Mouse (Mus musculus): ENCODE measurements around the gene Bora. TPM values are rescaled to one million over a fixed set of nuclear protein-coding genes. Genes with fewer than 3 reads are reported as not detected.

Bora gene
- polyA plus RNA-seq, 1 experiment from 2014 or later: 66.0 TPM

DNA sequence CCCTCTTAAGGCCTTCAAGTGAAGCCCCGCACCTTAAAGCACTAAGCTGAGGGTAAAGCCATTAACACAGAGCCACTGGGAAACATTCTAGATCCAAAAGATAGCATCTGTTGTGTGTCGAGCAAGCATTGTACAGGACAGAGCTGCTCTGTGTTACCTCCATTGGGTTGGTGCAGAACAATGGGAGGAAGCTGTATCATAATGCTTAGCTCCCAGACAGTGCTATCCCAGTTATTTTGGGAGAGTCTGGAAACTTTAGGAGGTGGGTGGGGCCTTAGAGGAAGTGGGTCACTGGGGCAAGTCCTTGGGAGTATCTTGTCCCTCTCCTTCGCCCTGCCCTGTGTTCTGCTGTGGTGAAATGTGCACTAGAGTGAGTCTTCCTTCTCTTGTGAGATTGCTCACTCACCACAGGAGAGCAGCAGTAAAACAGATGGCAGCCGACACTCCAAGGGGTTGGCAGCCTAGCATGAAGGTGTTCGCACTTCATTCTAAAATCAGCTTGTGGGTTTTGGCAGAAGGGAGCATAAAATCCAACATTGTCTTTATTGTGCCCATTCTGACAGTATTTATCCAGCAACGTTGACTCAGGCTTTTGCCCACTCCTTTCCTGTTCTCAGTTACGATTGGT, 13.1 kb downstream of the Bora start:
- Histone ChIP-seq H3K27ac (ENCODE audit: low read length) (no peak overlapping the region), H3K9me3 (ENCODE audit: low read length) (no peaks in the 10 kb centered on the region), H3K9ac (replicated peaks; ENCODE audit: low read length) (no peak overlapping the region), H3K4me3 (ENCODE audit: low read length) (no peak overlapping the region), H3K4me2 (replicated peaks; ENCODE audit: low read depth, low read length) (no peak overlapping the region), H3K4me1 (ENCODE audit: insufficient read depth, low read length) (no peaks in the 10 kb centered on the region), H3K36me3 (ENCODE audit: insufficient read depth, low read length) (peaks cover 58% of the 10 kb centered on the region), H3K27me3 (ENCODE audit: insufficient read depth, low read length) (no peaks in the 10 kb centered on the region)
- 81% methylated on average over 7 of the region's 7 CpGs for WGBS
- peak; percentile 86 for ATAC-seq (ENCODE audit: low FRiP score, low TSS enrichment)

DNA sequence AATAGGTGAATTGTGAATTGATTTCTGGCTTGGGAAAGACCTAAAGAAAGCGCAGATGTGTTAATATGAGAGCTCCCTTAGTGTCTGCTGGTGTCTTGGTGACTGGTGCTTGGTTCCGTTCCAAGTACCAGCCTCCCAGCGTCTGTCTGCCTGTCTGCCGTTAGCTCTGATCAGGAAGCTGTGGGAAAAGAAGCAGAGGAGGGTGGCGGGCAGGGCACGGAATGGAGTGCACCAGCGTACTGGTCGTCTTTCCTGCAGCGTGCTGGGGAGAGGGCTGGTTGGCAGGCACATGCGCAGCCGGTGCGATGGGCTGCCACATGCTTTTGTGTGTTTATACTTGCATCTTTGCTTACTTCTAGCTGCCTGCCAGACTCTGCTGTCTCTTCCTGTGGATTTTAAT, 14.6 kb downstream of the Bora start:
- peaks cover 49% of the 10 kb centered on the region for H3K36me3 ChIP-seq (ENCODE audit: insufficient read depth, low read length)
- H3K9me3 ChIP-seq (ENCODE audit: low read length): no peaks in the 10 kb centered on the region

GRCm38 (mm10) chr14:99063091-99063490, 17.1 kb downstream of the Bora start:
- Histone ChIP-seq H3K9ac (replicated peaks; ENCODE audit: low read length) (no peak overlapping the region), H3K27me3 (ENCODE audit: insufficient read depth, low read length) (no peaks in the 10 kb centered on the region), H3K36me3 (ENCODE audit: insufficient read depth, low read length) (peaks cover 36% of the 10 kb centered on the region), H3K9me3 (ENCODE audit: low read length) (no peaks in the 10 kb centered on the region), H3K4me3 (ENCODE audit: low read length) (no peak overlapping the region), H3K4me2 (replicated peaks; ENCODE audit: low read depth, low read length) (no peak overlapping the region), H3K27ac (ENCODE audit: low read length) (no peak overlapping the region), H3K4me1 (ENCODE audit: insufficient read depth, low read length) (no peaks in the 10 kb centered on the region)
- 98% methylated on average over 2 of the region's 2 CpGs for WGBS
- no peak for ATAC-seq (ENCODE audit: low FRiP score, low TSS enrichment)

More for the DNA sequence above, 14.6 kb downstream of the Bora start:
- WGBS: 93% methylated on average over 12 of the region's 12 CpGs
- no peaks in the 10 kb centered on the region for H3K4me1 ChIP-seq (ENCODE audit: insufficient read depth, low read length)
- H3K9ac ChIP-seq (replicated peaks; ENCODE audit: low read length): no peak overlapping the region
- no peaks in the 10 kb centered on the region for H3K27me3 ChIP-seq (ENCODE audit: insufficient read depth, low read length)
- no peak for ATAC-seq (ENCODE audit: low FRiP score, low TSS enrichment)
- H3K4me2 ChIP-seq (replicated peaks; ENCODE audit: low read depth, low read length): no peak overlapping the region
- no peak overlapping the region for H3K4me3 ChIP-seq (ENCODE audit: low read length)
- no peak overlapping the region for H3K27ac ChIP-seq (ENCODE audit: low read length)

DNA sequence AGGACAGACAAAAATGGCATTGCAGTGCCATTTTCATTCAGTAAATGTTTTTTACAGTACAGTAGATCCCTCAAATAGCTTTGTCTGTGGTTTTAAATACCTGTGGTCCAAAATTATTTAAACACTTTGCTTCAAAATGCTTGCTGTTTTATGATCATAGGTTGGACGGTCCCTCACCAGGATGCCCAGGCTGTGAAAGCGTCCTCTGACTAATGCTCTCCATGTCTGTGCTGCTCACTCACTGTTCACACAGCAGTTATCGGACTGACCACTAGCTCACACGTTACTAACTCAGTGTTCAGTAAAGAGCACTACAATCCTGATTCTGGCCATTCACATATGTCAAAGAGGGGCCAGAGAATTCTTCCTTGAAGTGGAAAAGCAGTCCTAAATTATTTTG, 25.1 kb downstream of the Bora start:
- Histone ChIP-seq H3K36me3 (ENCODE audit: insufficient read depth, low read length) (peaks cover 46% of the 10 kb centered on the region), H3K4me1 (ENCODE audit: insufficient read depth, low read length) (no peaks in the 10 kb centered on the region), H3K27me3 (ENCODE audit: insufficient read depth, low read length) (no peaks in the 10 kb centered on the region), H3K4me3 (ENCODE audit: low read length) (no peak overlapping the region), H3K9me3 (ENCODE audit: low read length) (no peaks in the 10 kb centered on the region), H3K9ac (replicated peaks; ENCODE audit: low read length) (no peak overlapping the region), H3K4me2 (replicated peaks; ENCODE audit: low read depth, low read length) (no peak overlapping the region), H3K27ac (ENCODE audit: low read length) (no peak overlapping the region)
- no peak for ATAC-seq (ENCODE audit: low FRiP score, low TSS enrichment)
- 90% methylated on average over 4 of the region's 4 CpGs for WGBS

DNA sequence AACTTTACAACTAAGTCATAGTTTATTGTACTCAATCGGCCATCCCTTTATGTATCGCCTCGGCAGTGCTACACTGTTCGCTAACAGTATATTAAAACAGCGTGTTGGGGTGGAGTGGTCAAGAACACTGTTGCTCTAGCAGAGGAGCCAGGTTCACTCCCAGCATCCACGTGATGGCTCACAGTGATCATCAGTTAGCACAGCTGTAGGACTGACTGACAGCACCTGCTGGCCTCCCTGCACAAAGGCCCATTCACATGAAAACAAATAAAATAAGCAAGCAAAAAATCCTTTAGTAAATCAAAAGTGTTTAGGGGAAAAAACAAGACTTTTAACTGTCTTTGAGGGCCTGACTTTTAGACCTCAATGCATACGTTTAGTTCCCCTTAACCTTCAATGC, 42.9 kb downstream of the Bora start:
- 94% methylated on average over 7 of the region's 7 CpGs for WGBS
- no peak for ATAC-seq (ENCODE audit: low FRiP score, low TSS enrichment)

DNA sequence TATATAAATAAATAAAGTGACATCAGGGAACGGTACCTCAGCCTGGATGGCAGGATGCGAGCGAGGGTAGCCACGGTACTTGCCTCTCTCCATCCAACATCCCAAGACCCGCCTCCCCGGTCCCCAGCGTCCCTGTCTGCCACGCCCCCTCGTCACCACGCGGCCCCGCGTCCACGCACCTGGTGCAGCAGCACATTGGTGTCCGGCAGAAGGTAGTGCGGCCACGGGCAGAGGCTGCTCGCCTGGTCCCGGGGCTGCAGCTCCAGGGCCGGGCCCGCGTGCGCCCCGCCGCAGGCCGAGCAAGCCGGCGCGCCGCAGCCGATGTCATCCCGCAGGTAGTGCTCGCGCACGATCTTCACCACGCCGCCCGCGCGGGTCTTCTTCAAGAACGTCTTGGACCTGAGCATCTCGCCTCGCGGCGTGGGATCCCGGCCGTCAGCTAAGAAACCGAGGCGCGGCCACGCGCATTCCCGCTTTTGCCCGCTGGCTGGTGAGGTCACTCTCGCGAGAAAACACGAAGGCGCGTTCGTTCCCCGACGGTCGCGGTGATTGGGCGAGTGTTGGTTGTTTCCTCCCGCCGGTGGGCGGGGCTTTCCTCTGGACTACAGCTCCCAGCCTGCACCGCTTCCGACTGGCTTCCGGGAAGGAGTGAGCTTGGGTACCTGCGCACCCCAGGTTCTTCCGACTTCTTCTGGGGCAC, 53.4 kb downstream of the Bora start, which contains the start of the genes Pibf1 and Dis3:
Gene Pibf1 (plus strand): TSS at position 158 of the 700 bp plus-strand sequence.
Gene Dis3 (minus strand): TSS at position 504 of the 700 bp plus-strand sequence.
- H3K4me1 ChIP-seq (ENCODE audit: insufficient read depth, low read length): peaks cover 14% of the 10 kb centered on the region
- ATAC-seq (ENCODE audit: low FRiP score, low TSS enrichment): peak; percentile 100
- H3K4me3 ChIP-seq (ENCODE audit: low read length): peak within 1 kb of the TSS; percentile 97
- H3K27ac ChIP-seq (ENCODE audit: low read length): peak within 1 kb of the TSS; percentile 62
- WGBS: 0% methylated on average over 72 of the region's 73 CpGs
- H3K27me3 ChIP-seq (ENCODE audit: insufficient read depth, low read length): no peaks in the 10 kb centered on the region
- peak within 1 kb of the TSS; percentile 93 for H3K9ac ChIP-seq (replicated peaks; ENCODE audit: low read length)
- H3K4me2 ChIP-seq (replicated peaks; ENCODE audit: low read depth, low read length): peak within 1 kb of the TSS; percentile 76
- H3K36me3 ChIP-seq (ENCODE audit: insufficient read depth, low read length): peaks cover 36% of the 10 kb centered on the region
- H3K9me3 ChIP-seq (ENCODE audit: low read length): no peaks in the 10 kb centered on the region

More for the DNA sequence above, 42.9 kb downstream of the Bora start:
- Histone ChIP-seq H3K4me1 (ENCODE audit: insufficient read depth, low read length) (no peaks in the 10 kb centered on the region), H3K27ac (ENCODE audit: low read length) (no peak overlapping the region), H3K27me3 (ENCODE audit: insufficient read depth, low read length) (no peaks in the 10 kb centered on the region), H3K4me3 (ENCODE audit: low read length) (no peak overlapping the region), H3K9ac (replicated peaks; ENCODE audit: low read length) (no peak overlapping the region), H3K36me3 (ENCODE audit: insufficient read depth, low read length) (peaks cover 45% of the 10 kb centered on the region), H3K4me2 (replicated peaks; ENCODE audit: low read depth, low read length) (no peak overlapping the region), H3K9me3 (ENCODE audit: low read length) (no peaks in the 10 kb centered on the region)

GRCm38 (mm10) chr14:99099967-99100587, 54.1 kb downstream of the Bora start:
- peak overlapping the region; percentile 97 for H3K4me3 ChIP-seq (ENCODE audit: low read length)
- H3K4me2 ChIP-seq (replicated peaks; ENCODE audit: low read depth, low read length): peak overlapping the region; percentile 64
- H3K9me3 ChIP-seq (ENCODE audit: low read length): no peaks in the 10 kb centered on the region
- no peak; the same call in 1 of the 2 replicates for ATAC-seq (ENCODE audit: low FRiP score, low TSS enrichment)
- no peak overlapping the region for H3K27ac ChIP-seq (ENCODE audit: low read length)
- H3K36me3 ChIP-seq (ENCODE audit: insufficient read depth, low read length): peaks cover 36% of the 10 kb centered on the region
- peaks cover 14% of the 10 kb centered on the region for H3K4me1 ChIP-seq (ENCODE audit: insufficient read depth, low read length)
- peak overlapping the region; percentile 85 for H3K9ac ChIP-seq (replicated peaks; ENCODE audit: low read length)
- H3K27me3 ChIP-seq (ENCODE audit: insufficient read depth, low read length): no peaks in the 10 kb centered on the region
- WGBS: 5% methylated on average over 20 of the region's 20 CpGs

GRCm38 (mm10) chr14:99103050-99103449, 57.0 kb downstream of the Bora start:
- peaks cover 30% of the 10 kb centered on the region for H3K36me3 ChIP-seq (ENCODE audit: insufficient read depth, low read length)
- H3K27ac ChIP-seq (ENCODE audit: low read length): no peak overlapping the region
- no peak overlapping the region for H3K4me2 ChIP-seq (replicated peaks; ENCODE audit: low read depth, low read length)
- H3K27me3 ChIP-seq (ENCODE audit: insufficient read depth, low read length): no peaks in the 10 kb centered on the region
- H3K9me3 ChIP-seq (ENCODE audit: low read length): no peaks in the 10 kb centered on the region
- no peak overlapping the region for H3K4me3 ChIP-seq (ENCODE audit: low read length)
- no peak for ATAC-seq (ENCODE audit: low FRiP score, low TSS enrichment)
- no peak overlapping the region for H3K9ac ChIP-seq (replicated peaks; ENCODE audit: low read length)
- 91% methylated on average over 4 of the region's 4 CpGs for WGBS
- H3K4me1 ChIP-seq (ENCODE audit: insufficient read depth, low read length): peaks cover 14% of the 10 kb centered on the region

DNA sequence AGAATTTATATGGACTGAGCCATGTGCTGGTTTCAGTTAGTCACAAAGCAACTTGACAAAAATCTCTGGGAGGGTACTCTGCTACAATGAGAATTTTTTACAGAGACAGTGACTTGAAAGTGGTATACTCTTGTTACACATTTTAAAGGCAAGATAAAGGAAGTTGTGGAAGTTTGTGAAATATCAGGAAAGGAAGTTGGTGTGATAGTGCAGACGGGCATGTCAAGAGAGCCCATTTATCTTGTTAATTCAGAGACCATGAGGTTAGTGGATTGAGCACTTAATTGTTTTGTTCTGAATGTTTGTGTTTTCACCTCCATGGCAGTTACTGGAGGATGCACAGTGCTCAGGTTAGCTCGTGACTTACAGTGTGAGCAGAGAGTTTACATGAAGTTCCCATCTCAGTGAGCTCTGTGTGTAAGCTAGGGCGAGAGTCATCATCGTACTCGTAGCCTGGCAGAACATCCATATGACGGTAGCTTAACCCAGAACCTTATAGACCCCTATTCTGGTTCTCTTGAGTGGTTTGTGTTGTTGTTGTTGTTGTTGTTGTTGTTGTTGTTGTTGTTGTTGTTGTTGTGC, 58.6 kb downstream of the Bora start:
- Histone ChIP-seq H3K27ac (ENCODE audit: low read length) (no peak overlapping the region), H3K4me2 (replicated peaks; ENCODE audit: low read depth, low read length) (no peak overlapping the region), H3K4me1 (ENCODE audit: insufficient read depth, low read length) (peaks cover 7% of the 10 kb centered on the region; the same call in 1 of the 2 replicates), H3K27me3 (ENCODE audit: insufficient read depth, low read length) (no peaks in the 10 kb centered on the region), H3K9me3 (ENCODE audit: low read length) (no peaks in the 10 kb centered on the region), H3K36me3 (ENCODE audit: insufficient read depth, low read length) (peaks cover 42% of the 10 kb centered on the region), H3K4me3 (ENCODE audit: low read length) (no peak overlapping the region), H3K9ac (replicated peaks; ENCODE audit: low read length) (no peak overlapping the region)
- 86% methylated on average over 6 of the region's 6 CpGs for WGBS
- ATAC-seq (ENCODE audit: low FRiP score, low TSS enrichment): no peak
